Mouse (Mus musculus) forebrain, postnatal 0 days (tissue): Measurements from ENCODE around the gene Ggta1. TPM values are rescaled to one million over a fixed set of nuclear protein-coding genes. Genes with fewer than 3 reads are reported as not detected.

ENCODE experiments used
- ATAC-seq: fragments of 200-750 bp; cut with Nextera tagmentation; 2 replicates; pipeline ENCODE4 v1.8.0; 2017; ENCODE audit warnings: mild to moderate bottlenecking, moderate library complexity
- DNase-seq: peaks from one replicate; pipeline ENCODE4 v3.0.0-alpha.2; 2015
- H3K27ac ChIP-seq: fragments of 300-500 bp; sonication (generic); 2 replicates; pipeline ENCODE4 v1.5.1; 2014; ENCODE audit warnings: low read depth, mild to moderate bottlenecking, antibody characterized with exemption, low read length, moderate library complexity, mixed read lengths
- H3K27me3 ChIP-seq: fragments of 300-500 bp; sonication (generic); 2 replicates; pipeline ENCODE4 v1.6.1; 2014; ENCODE audit warnings: mild to moderate bottlenecking, low read length, mixed read lengths; ENCODE audit not compliant: insufficient read depth
- H3K36me3 ChIP-seq: fragments of 300-500 bp; sonication (generic); 2 replicates; pipeline ENCODE4 v1.6.1; 2014; ENCODE audit warnings: mild to moderate bottlenecking, moderate library complexity; ENCODE audit not compliant: insufficient read depth
- H3K4me1 ChIP-seq: fragments of 300-500 bp; sonication (generic); 2 replicates; pipeline ENCODE4 v1.6.1; 2014; ENCODE audit warnings: antibody characterized with exemption; ENCODE audit not compliant: insufficient read depth
- H3K4me2 ChIP-seq: fragments of 300-500 bp; sonication (generic); 2 replicates; pipeline ENCODE4 v1.6.1; 2014; ENCODE audit warnings: low read depth, mild to moderate bottlenecking, moderate library complexity
- H3K4me3 ChIP-seq: fragments of 300-500 bp; sonication (generic); 2 replicates; pipeline ENCODE4 v1.5.1; 2014; ENCODE audit warnings: low read depth, low read length, mixed read lengths
- H3K9ac ChIP-seq: fragments of 300-500 bp; sonication (generic); 2 replicates; pipeline ENCODE4 v1.6.1; 2014; ENCODE audit warnings: mild to moderate bottlenecking
- H3K9me3 ChIP-seq: fragments of 300-500 bp; sonication (generic); 2 replicates; pipeline ENCODE4 v1.6.1; 2016; ENCODE audit warnings: low read length
- CTCF ChIP-seq: sonication (generic); IDR thresholded peaks from 2 replicates; pipeline ENCODE4 v1.5.1; 2016; ENCODE audit warnings: antibody characterized with exemption, control low read depth, low read depth
- WGBS: fragments of 180-500 bp; shearing (Covaris S2); extraction: QIAGEN DNeasy Blood & Tissue Kit; methylation state at CpG from one replicate; pipeline ENCODE4 v1.1.7; 2014; 5-methylcytosine and 5-hydroxymethylcytosine counted together
- polyA plus RNA-seq: library from polyadenylated mRNA; unstranded; fragments of >200 nt; fragmentation: Nextera tagmentation; extraction: Ambion mirVana; gene quantifications from 2 replicates; pipeline ENCODE4 v1.2.1, GENCODE M21; 2015
- total RNA-seq: library from RNA; depleted of rRNA; stranded (reverse); fragments of >200 nt; gene quantifications from 2 replicates; pipeline ENCODE4 v1.2.3, GENCODE M21; 2014

The Ggta1 gene
- total and polyA plus RNA-seq, 2 experiments from 2014 or later = 4.3 to 6.8 TPM

- Histone ChIP-seq H3K9me3 (no peaks in the 10 kb centered on the region), H3K4me3 (no peak overlapping the region), H3K27me3 (no peaks in the 10 kb centered on the region), H3K27ac (no peak overlapping the region), H3K36me3 (no peaks in the 10 kb centered on the region), H3K9ac (no peak overlapping the region), H3K4me1 (no peaks in the 10 kb centered on the region), H3K4me2 (no peak overlapping the region)
- no peak for ATAC-seq
- no peak for DNase-seq
- WGBS = 85% methylated on average over 12 of the region's 12 CpGs
- TF ChIP-seq CTCF = no peak
These were observed 13.1 kb downstream of the Ggta1 start for GRCm38 (mm10) chr2:35449687-35450622.

- no peak overlapping the region for H3K4me3 ChIP-seq
- H3K36me3 ChIP-seq = no peaks in the 10 kb centered on the region
- H3K4me1 ChIP-seq = no peaks in the 10 kb centered on the region
- no peak for TF ChIP-seq CTCF
- no peaks in the 10 kb centered on the region for H3K9me3 ChIP-seq
- no peak overlapping the region for H3K27ac ChIP-seq
- H3K27me3 ChIP-seq = no peaks in the 10 kb centered on the region
- H3K9ac ChIP-seq = no peak overlapping the region
- ATAC-seq (no peak), DNase-seq (no peak)
- WGBS = 88% methylated on average over 9 of the region's 9 CpGs
- no peak overlapping the region for H3K4me2 ChIP-seq
These were observed 13.9 kb downstream of the Ggta1 start for GRCm38 (mm10) chr2:35448914-35449670.

GRCm38 (mm10) chr2:35448215-35448913 is 14.7 kb downstream of the Ggta1 start:
- no peak for TF ChIP-seq CTCF
- Histone ChIP-seq H3K4me1 (no peaks in the 10 kb centered on the region), H3K4me2 (no peak overlapping the region), H3K27ac (no peak overlapping the region), H3K9ac (no peak overlapping the region), H3K4me3 (no peak overlapping the region), H3K27me3 (no peaks in the 10 kb centered on the region), H3K36me3 (no peaks in the 10 kb centered on the region), H3K9me3 (no peaks in the 10 kb centered on the region)
- WGBS = 52% methylated on average over 7 of the region's 7 CpGs
- ATAC-seq (no peak), DNase-seq (no peak)

DNA sequence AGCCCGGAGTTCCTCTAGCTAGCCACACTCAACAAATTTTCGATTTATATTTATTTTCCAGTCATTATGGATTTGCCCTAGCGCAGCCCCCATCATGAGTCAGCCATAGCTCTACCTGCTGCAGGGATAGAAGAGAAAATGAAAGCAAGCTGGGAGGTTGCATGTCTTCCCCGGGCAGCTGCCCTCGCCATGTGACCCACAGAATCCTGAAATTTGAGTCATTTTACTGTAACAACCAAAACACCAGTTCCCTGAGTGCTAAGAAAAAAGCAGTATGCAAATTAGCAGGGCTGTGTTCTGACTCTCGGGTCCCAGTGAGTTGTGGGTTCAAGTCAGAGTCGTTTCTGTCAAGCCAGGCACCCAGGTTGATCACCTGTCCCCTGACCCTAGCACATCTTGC is 15.6 kb downstream of the Ggta1 start:
- H3K4me1 ChIP-seq = no peaks in the 10 kb centered on the region
- H3K4me3 ChIP-seq = no peak overlapping the region
- H3K27ac ChIP-seq = no peak overlapping the region
- H3K9ac ChIP-seq = no peak overlapping the region
- no peaks in the 10 kb centered on the region for H3K27me3 ChIP-seq
- no peak for DNase-seq
- H3K4me2 ChIP-seq = no peak overlapping the region
- no peak for ATAC-seq
- no peaks in the 10 kb centered on the region for H3K9me3 ChIP-seq
- 87% methylated on average over 7 of the region's 7 CpGs for WGBS
- H3K36me3 ChIP-seq = no peaks in the 10 kb centered on the region
- TF ChIP-seq CTCF = no peak

DNA sequence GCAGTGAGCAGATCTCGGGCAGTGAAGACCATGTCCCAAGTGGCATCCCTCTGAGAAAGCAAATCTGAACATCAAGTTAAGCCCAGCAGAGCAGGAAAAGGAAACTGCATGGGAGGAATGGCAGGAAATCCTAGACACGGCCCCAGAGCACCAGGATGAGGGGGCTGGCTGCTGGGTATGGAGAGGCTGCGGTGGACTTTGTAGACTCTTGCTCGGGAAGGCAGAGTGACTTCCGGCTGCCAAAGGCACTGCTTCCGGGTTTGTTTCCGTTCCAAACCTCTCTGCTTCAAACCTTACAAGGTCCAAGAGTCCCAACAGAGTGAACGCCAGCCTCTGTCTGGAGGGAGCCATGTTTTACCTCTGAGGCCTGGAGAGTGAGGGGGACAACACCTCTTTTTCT is 16.2 kb downstream of the Ggta1 start:
- no peak for TF ChIP-seq CTCF
- H3K4me1 ChIP-seq = no peaks in the 10 kb centered on the region
- H3K9me3 ChIP-seq = no peaks in the 10 kb centered on the region
- no peak overlapping the region for H3K4me2 ChIP-seq
- ATAC-seq (no peak), DNase-seq (no peak)
- no peak overlapping the region for H3K9ac ChIP-seq
- H3K4me3 ChIP-seq = no peak overlapping the region
- no peak overlapping the region for H3K27ac ChIP-seq
- WGBS = 84% methylated on average over 8 of the region's 8 CpGs
- no peaks in the 10 kb centered on the region for H3K36me3 ChIP-seq
- no peaks in the 10 kb centered on the region for H3K27me3 ChIP-seq

GRCm38 (mm10) chr2:35446300-35446699 is 16.7 kb downstream of the Ggta1 start:
- H3K36me3 ChIP-seq = no peaks in the 10 kb centered on the region
- ATAC-seq (no peak), DNase-seq (no peak)
- no peaks in the 10 kb centered on the region for H3K9me3 ChIP-seq
- no peak for TF ChIP-seq CTCF
- no peak overlapping the region for H3K4me3 ChIP-seq
- 79% methylated on average over 5 of the region's 5 CpGs for WGBS
- no peak overlapping the region for H3K4me2 ChIP-seq
- H3K9ac ChIP-seq = no peak overlapping the region
- H3K27me3 ChIP-seq = no peaks in the 10 kb centered on the region
- H3K4me1 ChIP-seq = no peaks in the 10 kb centered on the region
- no peak overlapping the region for H3K27ac ChIP-seq
